Mouse (Mus musculus): ENCODE data around the gene Uckl1.

DNA sequence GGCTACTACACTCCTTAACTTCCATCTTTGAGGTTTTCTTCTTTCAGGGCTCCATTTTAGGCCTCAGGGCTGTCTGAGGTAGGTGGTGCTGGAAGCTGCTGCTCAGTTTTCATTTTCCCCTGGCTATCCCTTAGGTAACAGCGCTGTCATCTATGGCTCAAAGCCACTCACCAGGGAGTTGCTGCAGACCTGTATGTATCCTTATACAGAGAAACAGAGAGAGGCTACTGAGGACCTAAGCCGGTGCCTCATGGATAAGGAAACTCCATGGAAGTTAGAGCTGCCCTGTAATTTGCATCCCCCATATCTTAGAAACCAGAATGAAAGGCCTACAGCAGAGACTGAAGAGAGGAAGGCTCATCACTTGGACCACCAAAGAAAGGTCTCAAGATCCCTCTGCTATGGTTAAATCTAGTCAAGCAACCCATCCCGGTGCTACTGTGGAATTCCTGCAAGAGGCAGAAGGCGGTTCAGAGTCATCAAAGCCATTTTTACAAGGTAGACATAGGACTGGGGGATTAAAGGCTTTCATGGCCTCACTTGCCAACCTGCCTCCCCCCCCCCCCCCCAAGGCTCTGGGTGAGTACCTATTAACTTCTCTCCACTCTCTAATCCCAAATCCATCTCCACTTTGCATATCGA is 4.4 kb downstream of the Uckl1 start:
- no peak for TF ChIP-seq CTCF (conservative IDR thresholded peaks at IDR 0.05; ENCODE audit: low read length)
- TF ChIP-seq NANOG (IDR thresholded peaks at IDR 0.05; ENCODE audit: borderline replicate concordance, low read length): no peak
- no peak for TF ChIP-seq POU5F1 (IDR thresholded peaks at IDR 0.05; ENCODE audit: borderline replicate concordance, low read length)

Measured in E14TG2a.4 (cell line).